Mouse (Mus musculus) midbrain, embryonic 13.5 days (tissue): ENCODE measurements around the gene Lmna. TPM values are rescaled to one million over a fixed set of nuclear protein-coding genes. Genes with fewer than 3 reads are reported as not detected.

ENCODE experiments used
- ATAC-seq: fragments of 200-750 bp; cut with Nextera tagmentation; 2 replicates; pipeline ENCODE4 v1.8.0; 2017; ENCODE audit warnings: mild to moderate bottlenecking, moderate TSS enrichment, moderate library complexity
- H3K27ac ChIP-seq: fragments of 300-500 bp; sonication (generic); 2 replicates; pipeline ENCODE4 v1.5.1; 2015; ENCODE audit warnings: inconsistent platforms, mild to moderate bottlenecking, moderate library complexity
- H3K27me3 ChIP-seq: fragments of 300-500 bp; sonication (generic); 2 replicates; pipeline ENCODE4 v1.6.1; 2015; ENCODE audit warnings: mild to moderate bottlenecking, inconsistent platforms
- H3K36me3 ChIP-seq: fragments of 300-500 bp; sonication (generic); 2 replicates; pipeline ENCODE4 v1.6.1; 2015; ENCODE audit warnings: mild to moderate bottlenecking, inconsistent platforms
- H3K4me1 ChIP-seq: fragments of 300-500 bp; sonication (generic); replicated peaks from 2 replicates; pipeline ENCODE4 v1.6.1; 2015; ENCODE audit warnings: inconsistent platforms
- H3K4me2 ChIP-seq: fragments of 300-500 bp; sonication (generic); replicated peaks from 2 replicates; pipeline ENCODE4 v1.6.1; 2015; ENCODE audit warnings: moderate library complexity, mild to moderate bottlenecking, inconsistent platforms
- H3K4me3 ChIP-seq: fragments of 300-500 bp; sonication (generic); replicated peaks from 2 replicates; pipeline ENCODE4 v1.5.1; 2015; ENCODE audit warnings: mild to moderate bottlenecking, inconsistent platforms
- H3K9ac ChIP-seq: fragments of 300-500 bp; sonication (generic); replicated peaks from 2 replicates; pipeline ENCODE4 v1.6.1; 2015; ENCODE audit warnings: mild to moderate bottlenecking, inconsistent platforms
- H3K9me3 ChIP-seq: fragments of 300-500 bp; sonication (generic); 2 replicates; pipeline ENCODE4 v1.6.1; 2016; ENCODE audit warnings: mild to moderate bottlenecking, inconsistent platforms
- WGBS: fragments of 180-500 bp; shearing (Covaris S2); methylation state at CpG from one replicate; pipeline ENCODE4 v1.1.7; 2015; 5-methylcytosine and 5-hydroxymethylcytosine counted together
- polyA plus RNA-seq: library from polyadenylated mRNA; unstranded; fragments of >200 nt; fragmentation: Nextera tagmentation; extraction: Ambion mirVana; gene quantifications from 2 replicates; pipeline ENCODE4 v1.2.1, GENCODE M21; 2015

The Lmna gene
- polyA plus RNA-seq, 1 experiment from 2014 or later: 23.4 TPM

DNA sequence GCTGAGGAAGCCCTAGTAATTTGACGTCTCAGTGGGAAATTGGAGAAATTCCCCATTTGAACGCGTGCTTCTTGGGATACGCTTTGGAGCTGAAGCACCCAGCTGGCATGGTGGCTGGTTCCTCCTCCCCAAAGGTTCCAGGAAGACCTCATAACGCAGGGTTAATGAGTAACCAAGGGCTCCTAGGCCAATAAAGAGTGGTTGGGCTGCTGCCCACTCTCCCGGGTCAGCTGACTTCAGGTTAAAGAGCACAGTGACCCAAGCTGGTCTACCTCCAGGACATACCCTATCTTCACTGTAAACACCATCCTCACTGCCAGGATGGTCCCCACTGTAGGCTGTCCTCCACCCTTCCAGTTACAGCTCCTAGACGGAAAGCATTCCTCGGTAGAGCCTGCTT lies 53.4 kb downstream of the Lmna start:
- ATAC-seq: no peak
- 94% methylated on average over 8 of the region's 8 CpGs for WGBS
- peak overlapping the region; percentile 77; the same call in 1 of the 2 replicates for H3K9ac ChIP-seq
- H3K4me3 ChIP-seq: no peak overlapping the region
- peak overlapping the region; percentile 72 for H3K4me2 ChIP-seq
- H3K9me3 ChIP-seq: no peaks in the 10 kb centered on the region
- H3K4me1 ChIP-seq: peaks cover 44% of the 10 kb centered on the region
- no peak overlapping the region for H3K27ac ChIP-seq
- 0 out of 2 replicates have a peak, but pooled peaks cover 10% of the 10 kb centered on the region for H3K27me3 ChIP-seq
- peaks cover 28% of the 10 kb centered on the region for H3K36me3 ChIP-seq

DNA sequence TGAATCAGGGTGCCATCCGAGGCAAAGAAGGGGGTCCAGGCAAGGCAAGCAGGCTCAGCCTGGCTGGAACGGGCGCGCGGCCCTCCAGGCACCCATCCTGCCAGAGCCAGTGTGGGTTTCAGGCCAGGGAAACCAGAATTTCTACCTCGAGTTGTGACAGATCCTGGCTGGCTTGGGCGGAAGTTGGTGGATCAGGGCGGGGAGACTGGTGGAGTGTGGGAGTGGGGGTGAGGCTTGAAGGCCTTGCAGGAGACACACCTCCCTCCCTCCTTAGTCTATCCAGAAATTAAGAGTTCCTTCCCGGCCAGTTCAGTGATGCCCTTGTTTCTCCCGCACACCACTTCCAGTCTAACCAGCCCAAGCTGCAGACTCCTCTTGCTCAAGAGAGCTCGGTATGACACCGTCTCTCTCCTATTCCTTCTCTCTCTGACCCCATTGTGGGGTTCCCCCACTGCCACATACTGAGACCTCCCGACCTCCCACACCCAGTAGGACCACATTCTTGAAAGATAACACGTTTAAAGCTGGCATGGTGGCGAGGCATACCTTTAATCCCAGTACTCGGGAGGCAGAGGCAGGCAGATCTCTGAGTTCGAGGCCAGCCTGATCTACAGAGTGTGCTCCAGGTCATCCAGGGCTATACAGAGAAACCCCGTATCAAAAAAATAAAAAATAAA lies 54.0 kb downstream of the Lmna start:
- H3K9me3 ChIP-seq: no peaks in the 10 kb centered on the region
- H3K4me1 ChIP-seq: peaks cover 39% of the 10 kb centered on the region
- H3K36me3 ChIP-seq: peaks cover 34% of the 10 kb centered on the region
- H3K4me2 ChIP-seq: no peak overlapping the region
- peak overlapping the region; percentile 25; the same call in 1 of the 2 replicates for H3K9ac ChIP-seq
- H3K27ac ChIP-seq: no peak overlapping the region
- H3K4me3 ChIP-seq: no peak overlapping the region
- WGBS: 84% methylated on average over 18 of the region's 18 CpGs
- ATAC-seq: no peak
- 0 out of 2 replicates have a peak, but pooled peaks cover 7% of the 10 kb centered on the region for H3K27me3 ChIP-seq

DNA sequence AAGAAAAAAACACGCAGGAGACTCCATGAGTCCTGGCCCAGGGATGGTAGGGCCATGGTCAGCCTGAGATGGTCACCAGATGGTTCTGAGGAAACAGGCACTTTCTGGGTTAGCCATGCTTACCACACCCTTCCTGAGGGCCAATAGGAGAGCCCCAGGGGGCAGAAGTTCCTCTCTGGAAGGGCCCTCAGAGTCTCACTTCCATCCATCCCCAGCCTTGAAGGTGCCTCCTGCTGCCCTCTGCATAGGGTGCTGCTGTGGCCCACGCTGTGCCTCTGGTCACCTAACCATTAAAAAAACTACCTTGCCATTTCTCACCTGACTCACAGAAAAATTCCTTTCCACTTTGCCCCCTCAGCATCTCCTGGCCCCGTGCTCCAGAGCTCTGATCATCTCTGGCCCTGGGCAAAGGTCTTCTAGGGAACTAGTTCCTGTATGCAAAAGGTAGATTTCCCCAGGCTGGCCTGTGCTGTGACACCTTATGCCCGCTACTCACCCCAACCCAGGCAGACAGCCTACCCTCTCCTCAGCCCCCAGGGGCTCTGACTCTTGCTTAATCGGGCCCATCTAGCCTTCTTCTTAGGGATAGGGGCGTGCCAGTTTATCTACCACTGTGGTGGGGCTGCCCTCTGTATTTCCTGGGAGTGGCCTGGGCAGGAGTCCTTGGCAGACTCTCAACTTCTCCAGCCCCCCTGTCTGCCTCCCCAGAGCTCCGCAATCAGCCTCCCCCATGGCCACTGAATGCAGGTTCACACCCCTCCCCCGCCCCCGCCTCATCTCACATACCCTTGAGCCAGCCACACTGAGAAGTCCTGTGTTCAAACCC lies 54.8 kb downstream of the Lmna start:
- ATAC-seq: no peak
- H3K9ac ChIP-seq: peak overlapping the region; percentile 25
- H3K36me3 ChIP-seq: peaks cover 41% of the 10 kb centered on the region
- no peaks in the 10 kb centered on the region for H3K9me3 ChIP-seq
- no peak overlapping the region for H3K4me3 ChIP-seq
- H3K27ac ChIP-seq: no peak overlapping the region
- 0 out of 2 replicates have a peak, but pooled peaks cover 3% of the 10 kb centered on the region for H3K27me3 ChIP-seq
- no peak overlapping the region for H3K4me2 ChIP-seq
- 58% methylated on average over 9 of the region's 9 CpGs for WGBS
- peaks cover 43% of the 10 kb centered on the region for H3K4me1 ChIP-seq

DNA sequence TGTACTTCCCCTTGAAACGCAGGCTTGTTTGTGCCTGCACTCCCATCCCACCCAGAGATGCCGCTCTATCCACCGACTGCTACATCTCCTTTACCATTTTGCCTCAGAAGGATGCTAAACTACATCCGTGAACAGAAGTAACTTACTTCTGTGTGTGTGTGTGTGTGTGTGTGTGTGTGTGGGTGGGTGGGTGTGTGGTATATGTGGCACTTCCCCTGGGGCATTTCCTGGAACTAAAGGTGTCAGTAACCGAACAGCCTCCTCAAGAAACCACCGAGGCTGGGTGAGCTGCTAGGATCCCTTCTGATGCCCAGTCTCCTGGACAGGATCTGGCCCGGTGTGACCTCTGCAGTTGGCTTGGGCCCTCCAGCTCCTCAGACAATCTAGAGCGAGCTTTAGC lies 55.8 kb downstream of the Lmna start:
- Histone ChIP-seq H3K36me3 (peaks cover 51% of the 10 kb centered on the region), H3K27ac (no peak overlapping the region), H3K27me3 (no peaks in the 10 kb centered on the region), H3K9ac (no peak overlapping the region), H3K4me2 (no peak overlapping the region), H3K9me3 (no peaks in the 10 kb centered on the region), H3K4me3 (no peak overlapping the region), H3K4me1 (peaks cover 44% of the 10 kb centered on the region)
- no peak for ATAC-seq
- WGBS: 78% methylated on average over 8 of the region's 8 CpGs

DNA sequence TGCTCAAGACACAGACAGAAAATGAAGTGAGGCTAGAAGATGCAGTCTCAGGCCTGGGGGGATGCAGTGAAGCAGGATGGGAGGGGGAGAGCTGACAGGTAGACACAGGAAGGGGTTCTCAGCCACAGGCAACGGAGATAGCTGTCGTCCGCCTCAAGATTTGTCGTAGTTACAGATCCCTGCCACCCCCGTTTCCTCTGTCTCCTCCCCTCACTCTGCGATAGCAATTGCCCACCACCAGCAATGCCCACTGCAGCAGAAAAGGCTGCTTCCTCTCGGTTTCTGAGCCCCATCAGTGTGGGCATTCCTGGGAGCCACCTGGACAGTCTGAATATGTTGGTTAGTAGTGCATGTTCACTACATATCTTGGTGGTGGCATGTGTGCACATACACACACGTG lies 56.4 kb downstream of the Lmna start:
- Histone ChIP-seq H3K27ac (no peak overlapping the region), H3K4me2 (no peak overlapping the region), H3K9ac (no peak overlapping the region), H3K27me3 (no peaks in the 10 kb centered on the region), H3K4me3 (no peak overlapping the region), H3K4me1 (peaks cover 43% of the 10 kb centered on the region), H3K9me3 (no peaks in the 10 kb centered on the region), H3K36me3 (peaks cover 57% of the 10 kb centered on the region)
- 73% methylated on average over 8 of the region's 8 CpGs for WGBS
- ATAC-seq: no peak

DNA sequence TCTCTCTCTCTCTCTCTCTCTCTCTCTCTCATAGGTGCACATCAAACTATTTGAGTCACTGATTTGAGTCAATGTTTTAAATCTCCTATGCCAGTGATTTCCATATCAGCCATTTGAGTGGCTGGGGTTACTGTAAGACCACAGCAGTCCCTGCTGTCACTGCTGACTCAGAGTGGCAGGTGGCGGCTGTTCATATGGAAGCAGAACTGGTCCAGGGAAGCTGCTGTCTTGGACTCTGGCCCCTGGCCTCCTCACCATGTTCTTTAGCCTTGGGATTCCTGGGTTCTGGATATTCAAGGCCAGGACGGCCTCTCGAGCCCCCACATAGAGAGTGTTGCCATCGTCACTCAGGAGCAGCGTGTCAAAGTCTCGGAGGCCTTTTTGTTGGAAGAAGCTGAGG lies 57.0 kb downstream of the Lmna start:
- Histone ChIP-seq H3K27me3 (no peaks in the 10 kb centered on the region), H3K36me3 (peaks cover 63% of the 10 kb centered on the region), H3K9ac (no peak overlapping the region), H3K4me3 (no peak overlapping the region), H3K27ac (no peak overlapping the region), H3K4me1 (peaks cover 36% of the 10 kb centered on the region), H3K4me2 (no peak overlapping the region), H3K9me3 (no peaks in the 10 kb centered on the region)
- ATAC-seq: no peak
- WGBS: 71% methylated on average over 6 of the region's 6 CpGs

DNA sequence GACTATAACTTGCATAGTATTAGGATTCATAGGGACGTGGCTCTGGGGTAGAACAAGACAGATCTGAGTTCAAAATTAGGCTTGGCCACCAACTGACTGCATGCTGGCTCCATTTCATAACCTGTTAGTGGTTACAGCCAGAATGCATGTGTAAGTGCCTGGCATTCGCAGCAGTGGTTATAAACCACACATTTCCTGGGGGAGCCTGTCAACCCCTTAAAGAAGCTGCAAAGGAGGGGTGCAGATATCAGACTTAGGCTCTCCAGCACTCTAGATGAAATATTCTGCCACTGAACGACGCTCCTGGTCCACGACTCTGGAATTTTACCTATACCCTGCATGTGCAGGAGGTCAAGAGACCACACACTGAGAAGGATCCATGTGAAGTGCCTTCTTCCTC lies 57.5 kb downstream of the Lmna start:
- 82% methylated on average over 5 of the region's 5 CpGs for WGBS
- Histone ChIP-seq H3K4me1 (peaks cover 31% of the 10 kb centered on the region), H3K27ac (no peak overlapping the region), H3K9me3 (no peaks in the 10 kb centered on the region), H3K27me3 (no peaks in the 10 kb centered on the region), H3K36me3 (peaks cover 68% of the 10 kb centered on the region), H3K4me2 (no peak overlapping the region), H3K9ac (no peak overlapping the region), H3K4me3 (no peak overlapping the region)
- ATAC-seq: no peak

DNA sequence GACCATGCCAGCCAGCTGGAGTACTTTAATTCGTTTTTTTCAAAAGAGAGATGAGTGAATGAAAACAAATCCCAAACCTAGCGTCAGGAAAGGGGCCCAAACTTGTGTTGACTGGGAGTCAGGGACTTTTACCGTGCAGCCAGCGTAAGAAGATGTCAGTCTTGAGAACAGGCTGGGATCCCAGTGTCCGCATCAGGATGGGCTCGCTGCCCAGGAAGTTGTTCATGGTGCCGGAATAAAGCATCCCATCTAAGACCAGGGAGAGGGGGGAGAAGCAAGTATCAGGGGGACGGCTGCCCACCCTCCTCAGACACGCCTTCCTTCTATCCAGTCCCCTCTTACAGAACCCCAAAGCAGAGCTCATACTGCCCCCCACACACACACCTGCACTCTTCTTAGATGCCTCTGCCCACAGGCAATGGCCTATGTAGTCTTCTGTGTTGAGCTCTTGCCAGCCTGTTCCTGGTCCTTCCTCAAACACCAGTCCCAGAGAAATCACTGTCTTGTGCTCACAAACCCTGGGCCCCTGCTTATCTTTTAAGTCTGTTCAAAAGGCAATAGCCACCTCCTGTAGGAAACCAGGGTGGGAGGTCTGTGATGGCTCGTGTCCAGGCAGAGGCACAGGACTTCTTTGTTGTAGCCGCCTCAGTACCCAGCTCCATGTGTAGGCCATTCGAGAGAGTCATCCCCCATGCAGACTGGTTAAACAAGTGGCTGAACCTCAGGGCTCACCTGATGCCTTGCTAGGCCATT lies 59.2 kb downstream of the Lmna start:
- H3K27ac ChIP-seq: no peak overlapping the region
- peaks cover 84% of the 10 kb centered on the region for H3K36me3 ChIP-seq
- H3K27me3 ChIP-seq: no peaks in the 10 kb centered on the region
- peaks cover 17% of the 10 kb centered on the region for H3K4me1 ChIP-seq
- 0 out of 2 replicates have a peak overlapping the region, but pooled peaks have one; percentile 57 for H3K9ac ChIP-seq
- H3K9me3 ChIP-seq: no peaks in the 10 kb centered on the region
- H3K4me3 ChIP-seq: no peak overlapping the region
- ATAC-seq: no peak
- 77% methylated on average over 12 of the region's 12 CpGs for WGBS
- no peak overlapping the region for H3K4me2 ChIP-seq

DNA sequence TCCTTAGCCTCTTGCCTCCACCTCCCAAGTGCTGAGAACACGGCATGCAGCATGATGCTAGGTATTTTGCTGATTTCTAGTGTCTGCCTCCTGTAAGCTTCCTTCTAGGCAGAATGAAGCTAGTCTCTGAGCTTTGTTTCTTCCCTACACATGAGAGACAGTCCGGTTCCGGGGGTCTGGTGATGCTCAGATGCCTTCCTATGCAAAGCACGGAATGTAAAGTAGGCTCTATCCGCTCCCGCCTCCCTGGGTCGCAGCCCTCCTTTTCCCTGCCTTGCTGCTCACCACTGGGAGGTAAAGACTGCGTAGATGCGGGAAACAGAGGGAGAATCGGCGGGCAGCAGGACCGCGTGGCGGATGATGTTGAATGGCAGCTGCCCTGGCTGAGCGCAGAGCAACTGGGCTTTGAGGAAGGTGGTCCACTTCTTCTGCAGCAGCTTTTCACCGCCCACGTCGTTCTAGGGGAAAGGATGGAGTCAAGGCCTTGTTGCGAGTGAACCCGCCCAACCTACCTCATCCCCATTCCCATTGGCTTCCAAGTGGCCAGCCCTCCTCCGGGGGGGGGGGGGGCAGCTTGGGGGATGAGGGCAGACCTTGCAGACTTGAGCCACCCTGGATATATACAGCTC lies 60.2 kb downstream of the Lmna start:
- 4% methylated on average over 21 of the region's 21 CpGs for WGBS
- H3K9ac ChIP-seq: peak overlapping the region; percentile 57; the same call in 1 of the 2 replicates
- ATAC-seq: peak; percentile 72

DNA sequence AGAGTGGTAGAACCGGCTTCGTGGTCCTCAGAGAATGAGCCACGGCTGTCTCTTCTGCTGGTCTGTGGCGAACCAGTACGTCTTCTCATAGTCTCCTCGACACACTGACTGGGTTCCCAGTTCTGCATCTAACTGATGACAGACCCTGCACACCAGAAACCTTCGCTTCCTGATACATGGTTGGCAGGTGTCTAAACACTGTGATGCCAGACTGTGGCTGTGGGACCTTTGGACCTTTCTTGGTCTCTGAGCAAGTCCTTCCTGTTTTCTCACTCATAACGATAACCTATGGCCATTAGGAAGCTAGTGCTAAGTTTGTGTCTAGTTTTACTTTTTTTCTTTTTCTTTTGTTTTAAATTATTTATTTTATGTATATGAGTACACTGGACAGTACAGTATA lies 61.3 kb downstream of the Lmna start:
- H3K4me3 ChIP-seq: no peak overlapping the region
- H3K27me3 ChIP-seq: no peaks in the 10 kb centered on the region
- H3K4me2 ChIP-seq: no peak overlapping the region
- no peaks in the 10 kb centered on the region for H3K9me3 ChIP-seq
- H3K9ac ChIP-seq: no peak overlapping the region
- ATAC-seq: no peak
- peaks cover 11% of the 10 kb centered on the region for H3K4me1 ChIP-seq
- no peak overlapping the region for H3K27ac ChIP-seq
- 94% methylated on average over 8 of the region's 8 CpGs for WGBS
- H3K36me3 ChIP-seq: peaks cover 86% of the 10 kb centered on the region

More for the DNA sequence above, 60.2 kb downstream of the Lmna start:
- H3K27me3 ChIP-seq: no peaks in the 10 kb centered on the region
- no peaks in the 10 kb centered on the region for H3K9me3 ChIP-seq
- no peak overlapping the region for H3K27ac ChIP-seq
- H3K4me3 ChIP-seq: peak overlapping the region; percentile 19
- H3K4me2 ChIP-seq: peak overlapping the region; percentile 44
- peaks cover 11% of the 10 kb centered on the region for H3K4me1 ChIP-seq
- peaks cover 87% of the 10 kb centered on the region for H3K36me3 ChIP-seq

DNA sequence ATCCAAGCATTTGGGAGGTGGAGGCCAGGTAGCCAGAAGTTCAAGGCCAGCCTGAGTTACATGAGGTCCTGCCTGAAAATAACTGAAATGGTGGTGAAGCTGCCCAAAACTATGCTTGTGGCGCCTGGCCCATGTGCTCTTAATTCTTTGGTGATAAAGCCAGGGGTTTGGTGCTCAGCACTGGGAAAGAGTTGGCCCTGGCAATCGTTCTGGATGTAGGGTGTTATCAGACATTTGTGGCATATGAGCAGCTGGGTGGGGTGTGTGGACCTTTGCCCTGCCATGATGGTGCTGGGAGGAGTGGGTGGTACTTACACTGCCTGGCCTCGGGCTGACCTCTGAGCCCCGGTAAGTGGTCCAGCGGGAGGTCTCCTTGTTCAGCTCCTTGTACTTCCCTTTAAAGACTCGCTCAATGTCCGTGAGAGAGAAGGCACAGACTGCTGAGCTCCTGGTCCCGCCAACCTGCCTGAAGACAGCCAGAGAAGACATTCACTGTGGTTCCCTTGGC lies 62.0 kb downstream of the Lmna start:
- H3K27me3 ChIP-seq: no peaks in the 10 kb centered on the region
- 65% methylated on average over 8 of the region's 8 CpGs for WGBS
- ATAC-seq: no peak
- no peak overlapping the region for H3K4me2 ChIP-seq
- no peak overlapping the region for H3K27ac ChIP-seq
- no peaks in the 10 kb centered on the region for H3K9me3 ChIP-seq
- peaks cover 11% of the 10 kb centered on the region for H3K4me1 ChIP-seq
- H3K9ac ChIP-seq: no peak overlapping the region
- H3K36me3 ChIP-seq: peaks cover 85% of the 10 kb centered on the region
- no peak overlapping the region for H3K4me3 ChIP-seq
